Mouse (Mus musculus) cerebellum, adult 2 months (tissue): ENCODE results near the gene Rere.

Experiments
- CTCF ChIP-seq: fragments of 200-500 bp; IDR thresholded peaks from 2 replicates; pipeline ENCODE4 v1.5.1; 2011; ENCODE audit warnings: low read depth, mild to moderate bottlenecking, control low read depth, low read length, moderate library complexity, borderline replicate concordance; ENCODE audit not compliant: insufficient read depth
- POLR2A ChIP-seq: fragments of 200-500 bp; IDR thresholded peaks from 2 replicates; pipeline ENCODE4 v1.6.1; 2011; ENCODE audit warnings: low read length, control low read depth, borderline replicate concordance; ENCODE audit not compliant: insufficient read depth

GRCm38 (mm10) chr4:150265471-150265870 lies 16.0 kb upstream of the Rere start:
- TF ChIP-seq CTCF (no peak), POLR2A (no peak)
